Mouse (Mus musculus): ENCODE measurements around the gene Chrm1. TPM values are rescaled to one million over a fixed set of nuclear protein-coding genes. Genes with fewer than 3 reads are reported as not detected.

Gene Chrm1
- polyA plus RNA-seq, 1 experiment, result 81.1 TPM

Other genes with a start within 250 kb of the Chrm1 start
- 24.4 and 33.8 TPM in 2 replicates for gene Slc22a8, start 72.5 kb upstream of the Chrm1 start, polyA plus RNA-seq (2012; rRNA removed)
- 5.6 and 9.2 TPM in 2 replicates for gene Slc22a6, start 45.8 kb upstream of the Chrm1 start, polyA plus RNA-seq (2012; rRNA removed)
- 183 and 188 TPM in 2 replicates for gene Slc3a2, start 59.6 kb downstream of the Chrm1 start, polyA plus RNA-seq (2012; rRNA removed)
- 48.9 and 49.2 TPM in 2 replicates for gene Wdr74, start 72.0 kb downstream of the Chrm1 start, polyA plus RNA-seq (2012; rRNA removed)
- 0.34 and 0.92 TPM in 2 replicates for gene 1700092M07Rik, start 76.9 kb downstream of the Chrm1 start, polyA plus RNA-seq (2012; rRNA removed)
- gene Stx5a, start 77.6 kb downstream of the Chrm1 start, polyA plus RNA-seq (2012; rRNA removed), result 111 and 130 TPM in 2 replicates
- 128 and 139 TPM in 2 replicates for gene Nxf1, start 93.3 kb downstream of the Chrm1 start, polyA plus RNA-seq (2012; rRNA removed)
- 124 and 140 TPM in 2 replicates for gene Tmem223, start 107.2 kb downstream of the Chrm1 start, polyA plus RNA-seq (2012; rRNA removed)
- 16.9 and 18.1 TPM in 2 replicates for gene Tmem179b, start 110.7 kb downstream of the Chrm1 start, polyA plus RNA-seq (2012; rRNA removed)
- gene Taf6l, start 122.6 kb downstream of the Chrm1 start, polyA plus RNA-seq (2012; rRNA removed), result 15.8 and 17.4 TPM in 2 replicates
- 159 and 171 TPM in 2 replicates for gene Polr2g, start 134.8 kb downstream of the Chrm1 start, polyA plus RNA-seq (2012; rRNA removed)
- 3.8 and 4.6 TPM in 2 replicates for gene Zbtb3, start 138.8 kb downstream of the Chrm1 start, polyA plus RNA-seq (2012; rRNA removed)
- 27.2 and 30.9 TPM in 2 replicates for gene Ttc9c, start 155.5 kb downstream of the Chrm1 start, polyA plus RNA-seq (2012; rRNA removed)
- 92.6 and 96.8 TPM in 2 replicates for gene Hnrnpul2, start 156.2 kb downstream of the Chrm1 start, polyA plus RNA-seq (2012; rRNA removed)
- gene AC129217.1, start 166.0 kb downstream of the Chrm1 start, polyA plus RNA-seq (2012; rRNA removed), result not detected in 2 replicates
- 122 and 130 TPM in 2 replicates for gene Bscl2, start 173.7 kb downstream of the Chrm1 start, polyA plus RNA-seq (2012; rRNA removed)
- gene Gng3, start 175.4 kb downstream of the Chrm1 start, polyA plus RNA-seq (2012; rRNA removed), result 248 and 262 TPM in 2 replicates
- gene Lrrn4cl, start 187.0 kb downstream of the Chrm1 start, polyA plus RNA-seq (2012; rRNA removed), result 0.96 and 1.2 TPM in 2 replicates
- gene Ubxn1, start 207.7 kb downstream of the Chrm1 start, polyA plus RNA-seq (2012; rRNA removed), result 129 and 137 TPM in 2 replicates
- 67.7 and 70.4 TPM in 2 replicates for gene Uqcc3, start 217.1 kb downstream of the Chrm1 start, polyA plus RNA-seq (2012; rRNA removed)
- 3.7 and 4.0 TPM in 2 replicates for gene Lbhd1, start 219.9 kb downstream of the Chrm1 start, polyA plus RNA-seq (2012; rRNA removed)
- not detected in 2 replicates for gene Gm49403, start 220.1 kb downstream of the Chrm1 start, polyA plus RNA-seq (2012; rRNA removed)
- 36.6 and 41.3 TPM in 2 replicates for gene 1810009A15Rik, start 225.1 kb downstream of the Chrm1 start, polyA plus RNA-seq (2012; rRNA removed)
- gene Gm49416, start 225.1 kb downstream of the Chrm1 start, polyA plus RNA-seq (2012; rRNA removed), result not detected in 2 replicates
- 14.8 and 15.8 TPM in 2 replicates for gene Ints5, start 229.2 kb downstream of the Chrm1 start, polyA plus RNA-seq (2012; rRNA removed)
- gene Ganab, start 234.3 kb downstream of the Chrm1 start, polyA plus RNA-seq (2012; rRNA removed), result 87.7 and 95.2 TPM in 2 replicates